Mouse (Mus musculus) cerebral cortex, adult 2 months (tissue): ENCODE results near the gene Ptrh2.

Experiments used
- WGBS: fragments of 180-500 bp; shearing (Covaris S2); methylation state at CpG from one replicate; pipeline ENCODE4 v1.1.7; 2018; 5-methylcytosine and 5-hydroxymethylcytosine counted together

Ptrh2 gene

GRCm38 (mm10) chr11:86672772-86673171 is 11.0 kb upstream of the Ptrh2 start:
- WGBS, result 34% methylated on average over 3 of the region's 3 CpGs

GRCm38 (mm10) chr11:86675520-86675919 is 8.3 kb upstream of the Ptrh2 start:
- WGBS, result 85% methylated on average over 4 of the region's 4 CpGs

GRCm38 (mm10) chr11:86678957-86679356 is 4.8 kb upstream of the Ptrh2 start:
- WGBS, result 83% methylated on average over 5 of the region's 5 CpGs

GRCm38 (mm10) chr11:86680729-86681128 is 3.1 kb upstream of the Ptrh2 start:
- WGBS, result 79% methylated on average over 3 of the region's 3 CpGs

GRCm38 (mm10) chr11:86681423-86681822 is 2.4 kb upstream of the Ptrh2 start:
- WGBS, result 62% methylated on average over 3 of the region's 3 CpGs

GRCm38 (mm10) chr11:86682861-86683260 is 924 bp upstream of the Ptrh2 start:
- WGBS, result 16% methylated on average over 7 of the region's 7 CpGs

- 4% methylated on average over 20 of the region's 20 CpGs for WGBS
Measured at GRCm38 (mm10) chr11:86684126-86685012, 584 bp downstream of the Ptrh2 start.

GRCm38 (mm10) chr11:86685366-86685765 is 1.6 kb downstream of the Ptrh2 start:
- WGBS, result 89% methylated on average over 1 of the region's 1 CpGs

- WGBS, result 87% methylated on average over 3 of the region's 3 CpGs
Measured at GRCm38 (mm10) chr11:86690383-86690782, 6.6 kb downstream of the Ptrh2 start.

GRCm38 (mm10) chr11:86691482-86691881 is 7.7 kb downstream of the Ptrh2 start:
- WGBS, result 63% methylated on average over 3 of the region's 3 CpGs

- 72% methylated on average over 2 of the region's 2 CpGs for WGBS
Measured at GRCm38 (mm10) chr11:86691956-86692355, 8.2 kb downstream of the Ptrh2 start.

GRCm38 (mm10) chr11:86692546-86692945 is 8.8 kb downstream of the Ptrh2 start:
- WGBS, result 81% methylated on average over 2 of the region's 2 CpGs

- WGBS, result 34% methylated on average over 4 of the region's 4 CpGs
Measured at GRCm38 (mm10) chr11:86695461-86695860, 11.7 kb downstream of the Ptrh2 start.

- 86% methylated on average over 4 of the region's 4 CpGs for WGBS
Measured at GRCm38 (mm10) chr11:86701151-86701550, 17.4 kb downstream of the Ptrh2 start.

- 73% methylated on average over 6 of the region's 6 CpGs for WGBS
Measured at GRCm38 (mm10) chr11:86717306-86718065, 33.7 kb downstream of the Ptrh2 start.

GRCm38 (mm10) chr11:86718369-86718768 is 34.6 kb downstream of the Ptrh2 start:
- WGBS, result 88% methylated on average over 3 of the region's 3 CpGs

- 85% methylated on average over 8 of the region's 8 CpGs for WGBS
Measured at GRCm38 (mm10) chr11:86719390-86719789, 35.6 kb downstream of the Ptrh2 start.

GRCm38 (mm10) chr11:86724004-86724403 is 40.2 kb downstream of the Ptrh2 start:
- WGBS, result 77% methylated on average over 3 of the region's 3 CpGs

- 84% methylated on average over 7 of the region's 7 CpGs for whole genome bisulfite sequencing
Measured at GRCm38 (mm10) chr11:86724982-86725381, 41.2 kb downstream of the Ptrh2 start.

GRCm38 (mm10) chr11:86731443-86731842 is 47.7 kb downstream of the Ptrh2 start:
- WGBS, result 49% methylated on average over 2 of the region's 2 CpGs

- 39% methylated on average over 10 of the region's 10 CpGs for WGBS
Measured at GRCm38 (mm10) chr11:86734241-86734939, 50.6 kb downstream of the Ptrh2 start.

- WGBS, result 38% methylated on average over 4 of the region's 4 CpGs
Measured at GRCm38 (mm10) chr11:86734993-86735392, 51.2 kb downstream of the Ptrh2 start.
